Mouse (Mus musculus): ENCODE data around the gene Skint8.

DNA sequence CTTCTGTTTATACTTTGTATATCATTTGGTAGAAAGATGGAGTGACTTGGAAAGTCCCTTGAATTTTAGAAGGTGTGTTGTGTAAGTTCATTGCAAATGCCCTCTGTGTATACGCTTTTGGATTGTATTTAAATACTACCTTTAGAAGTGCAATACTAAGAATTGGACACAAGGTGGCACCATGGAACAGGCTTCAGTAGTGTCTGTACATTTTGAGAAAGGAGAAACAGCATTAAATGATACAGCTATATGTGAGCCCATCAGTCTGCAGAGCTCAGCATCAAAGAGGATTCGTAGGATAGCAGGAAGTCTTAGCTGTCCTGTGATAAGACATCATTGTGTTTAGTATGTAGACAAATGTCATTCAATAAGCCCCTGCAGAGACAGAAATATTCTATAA is 11.3 kb upstream of the Skint8 start:
- TF ChIP-seq CTCF (IDR thresholded peaks at IDR 0.05; ENCODE audit: extremely low read depth, insufficient read depth, insufficient read length, insufficient replicate concordance) = no peak
- TF ChIP-seq POLR2A (IDR thresholded peaks at IDR 0.05; ENCODE audit: low read depth, low read length) = no peak
